Mouse (Mus musculus) thymus, adult 2 months (tissue): ENCODE results near the gene Tnni3k.

Experiments used
- CTCF ChIP-seq: fragments of 200-500 bp; IDR thresholded peaks from 2 replicates; pipeline ENCODE4 v1.5.1; 2012; ENCODE audit warnings: mild to moderate bottlenecking, control low read depth, low read length, moderate library complexity, borderline replicate concordance; ENCODE audit not compliant: control insufficient read depth, poor library complexity, insufficient read depth; ENCODE audit errors: extremely low read depth
- POLR2A ChIP-seq: fragments of 200-500 bp; IDR thresholded peaks from 2 replicates; pipeline ENCODE4 v1.6.1; 2012; ENCODE audit warnings: mild to moderate bottlenecking, low read length, control low read depth, moderate library complexity; ENCODE audit not compliant: control insufficient read depth, poor library complexity, insufficient read depth; ENCODE audit errors: extremely low read depth

DNA sequence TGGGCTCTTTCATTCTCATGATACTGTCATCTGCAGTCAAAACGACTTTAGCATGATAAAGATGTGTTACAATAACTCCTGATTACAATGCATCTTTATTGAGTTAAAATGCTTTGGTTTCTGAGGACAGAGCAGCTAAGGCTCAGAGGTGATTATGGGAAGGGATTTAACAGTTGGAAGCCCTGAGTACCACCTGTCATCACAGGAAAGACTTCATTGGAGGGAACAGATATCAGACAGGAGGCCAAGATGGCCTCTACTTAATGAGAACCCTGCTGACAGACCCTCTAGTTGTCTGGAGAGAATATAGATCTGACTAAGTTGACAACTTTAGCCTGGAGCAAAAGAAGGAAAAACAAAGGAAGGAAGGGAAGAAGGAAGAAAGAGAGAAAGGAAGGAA is 214.1 kb downstream of the Tnni3k start:
- TF ChIP-seq CTCF, result no peak
- no peak for TF ChIP-seq POLR2A
